Mouse (Mus musculus): ENCODE results near the gene Ly6g6d.

DNA sequence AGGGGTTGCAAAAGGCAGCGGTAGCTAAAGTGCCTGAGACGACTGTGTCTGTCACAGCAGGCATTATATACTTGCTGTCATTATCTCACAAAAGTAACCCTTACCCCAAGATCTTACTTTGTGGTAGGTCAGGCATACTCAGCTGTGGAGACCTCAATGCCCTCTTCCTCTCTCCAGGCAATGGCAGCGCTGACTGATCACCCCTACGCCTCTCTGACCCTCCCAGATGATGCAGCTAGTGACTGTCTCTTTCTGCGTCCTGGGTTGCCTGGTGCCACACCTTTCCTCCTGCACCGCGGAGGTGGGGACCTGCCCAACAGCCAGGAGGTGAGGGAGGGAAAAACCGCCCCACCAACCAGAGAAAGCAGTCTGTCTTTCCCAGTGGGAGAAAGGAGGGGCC, 16.6 kb downstream of the Ly6g6d start:
- TF ChIP-seq CTCF (IDR thresholded peaks at IDR 0.05; ENCODE audit: low read depth, low read length) (no peak), GATA1 (IDR thresholded peaks at IDR 0.05; ENCODE audit: borderline replicate concordance, low read length) (no peak), POLR2AphosphoS5 (IDR thresholded peaks at IDR 0.05; ENCODE audit: insufficient replicate concordance, low read depth, low read length) (no peak), GATA2 (IDR thresholded peaks at IDR 0.05; ENCODE audit: borderline replicate concordance, low read depth, low read length) (no peak)

Data from G1E (cell line).